Mouse (Mus musculus): ENCODE measurements around the gene Cacna1d. TPM values are rescaled to one million over a fixed set of nuclear protein-coding genes. Genes with fewer than 3 reads are reported as not detected.

Gene Cacna1d
- polyA plus RNA-seq, 1 experiment from 2014 or later: 1.5 TPM

DNA sequence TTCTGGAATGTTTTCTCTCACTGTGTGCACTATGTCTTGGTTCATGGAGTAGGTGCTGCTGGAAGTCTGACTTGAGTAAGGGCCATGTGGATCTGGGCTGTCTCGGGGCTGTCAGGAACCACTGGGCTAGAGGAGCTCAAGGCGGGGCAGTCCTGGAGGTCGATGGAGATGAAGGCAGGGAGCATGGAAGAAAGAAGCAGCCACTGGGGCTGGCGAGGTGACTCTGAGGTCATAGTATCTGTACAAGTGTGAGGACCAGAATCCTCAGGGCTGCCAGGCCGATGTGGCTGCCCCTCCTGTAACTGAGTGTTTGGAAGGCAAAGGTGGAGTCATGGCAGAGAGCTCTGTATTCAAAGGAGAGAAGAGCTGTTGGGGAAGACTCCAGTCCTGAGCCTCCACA is 37.7 kb upstream of the Cacna1d start:
- H3K27ac ChIP-seq (ENCODE audit: low read depth, low read length): no peak overlapping the region
- no peak for TF ChIP-seq CTCF (IDR thresholded peaks at IDR 0.05; ENCODE audit: low read depth)
- no peak overlapping the region for H3K9ac ChIP-seq (ENCODE audit: low read depth, low read length)
- peaks cover 28% of the 10 kb centered on the region for H3K36me3 ChIP-seq (ENCODE audit: control insufficient read depth, insufficient read depth)
- no peak overlapping the region for H3K4me2 ChIP-seq (replicated peaks; ENCODE audit: low read depth)
- no peaks in the 10 kb centered on the region for H3K27me3 ChIP-seq (replicated peaks; ENCODE audit: control insufficient read depth, insufficient read depth, low read length)
- WGBS: 87% methylated on average over 5 of the region's 5 CpGs
- no peak overlapping the region for H3K4me3 ChIP-seq (ENCODE audit: low read depth, low read length)
- no peaks in the 10 kb centered on the region for H3K9me3 ChIP-seq (ENCODE audit: control insufficient read depth)
- ATAC-seq: no peak
- no peaks in the 10 kb centered on the region for H3K4me1 ChIP-seq (replicated peaks; ENCODE audit: control insufficient read depth, insufficient read depth, low read length)

DNA sequence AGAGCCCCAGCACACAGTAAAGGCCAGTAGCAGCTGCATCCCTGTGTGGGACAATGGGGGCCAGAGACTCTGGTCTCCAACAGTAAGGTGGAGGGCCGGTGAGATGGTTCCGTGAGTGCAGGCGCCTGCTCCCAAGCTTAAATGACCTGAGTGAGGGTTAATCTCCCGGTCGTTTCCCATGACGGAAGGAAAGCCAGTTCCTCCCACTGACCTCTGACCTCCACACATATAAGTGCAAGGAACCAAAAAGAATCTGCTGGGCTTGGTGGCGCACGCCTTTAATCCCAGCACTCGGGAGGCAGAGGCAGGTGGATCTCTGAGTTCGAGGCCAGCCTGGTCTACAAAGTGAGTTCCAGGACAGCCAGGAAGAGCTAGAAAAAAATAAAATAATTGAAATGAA is 37.1 kb upstream of the Cacna1d start:
- no peaks in the 10 kb centered on the region for H3K4me1 ChIP-seq (replicated peaks; ENCODE audit: control insufficient read depth, insufficient read depth, low read length)
- no peak overlapping the region for H3K4me3 ChIP-seq (ENCODE audit: low read depth, low read length)
- H3K27ac ChIP-seq (ENCODE audit: low read depth, low read length): no peak overlapping the region
- no peak overlapping the region for H3K4me2 ChIP-seq (replicated peaks; ENCODE audit: low read depth)
- 89% methylated on average over 10 of the region's 10 CpGs for WGBS
- H3K27me3 ChIP-seq (replicated peaks; ENCODE audit: control insufficient read depth, insufficient read depth, low read length): no peaks in the 10 kb centered on the region
- TF ChIP-seq CTCF (IDR thresholded peaks at IDR 0.05; ENCODE audit: low read depth): no peak
- ATAC-seq: no peak
- H3K9ac ChIP-seq (ENCODE audit: low read depth, low read length): no peak overlapping the region
- H3K9me3 ChIP-seq (ENCODE audit: control insufficient read depth): no peaks in the 10 kb centered on the region
- H3K36me3 ChIP-seq (ENCODE audit: control insufficient read depth, insufficient read depth): peaks cover 34% of the 10 kb centered on the region

DNA sequence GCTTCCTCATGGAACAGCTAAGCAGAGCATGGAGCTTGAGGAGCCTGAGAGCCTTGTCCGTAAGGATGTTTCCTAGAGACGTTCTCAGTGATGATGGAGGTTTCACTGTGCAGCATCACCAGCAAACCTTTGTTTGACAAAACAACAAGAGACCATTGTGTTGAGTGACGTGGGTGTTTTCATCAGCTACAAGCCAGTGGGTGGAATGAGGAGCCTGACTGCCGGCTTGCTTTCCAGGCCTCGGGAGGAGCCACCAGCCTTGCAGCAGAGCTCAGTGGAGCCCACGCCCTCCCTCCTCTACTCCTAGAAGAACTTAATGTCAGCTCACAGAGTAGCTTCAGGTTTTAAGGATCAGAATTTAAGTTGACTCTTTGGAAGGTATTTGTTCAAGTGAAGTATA is 32.1 kb upstream of the Cacna1d start:
- Histone ChIP-seq H3K27ac (ENCODE audit: low read depth, low read length) (no peak overlapping the region), H3K9ac (ENCODE audit: low read depth, low read length) (no peak overlapping the region), H3K4me2 (replicated peaks; ENCODE audit: low read depth) (no peak overlapping the region), H3K9me3 (ENCODE audit: control insufficient read depth) (no peaks in the 10 kb centered on the region), H3K4me1 (replicated peaks; ENCODE audit: control insufficient read depth, insufficient read depth, low read length) (no peaks in the 10 kb centered on the region), H3K4me3 (ENCODE audit: low read depth, low read length) (no peak overlapping the region), H3K27me3 (replicated peaks; ENCODE audit: control insufficient read depth, insufficient read depth, low read length) (no peaks in the 10 kb centered on the region), H3K36me3 (ENCODE audit: control insufficient read depth, insufficient read depth) (peaks cover 84% of the 10 kb centered on the region)
- TF ChIP-seq CTCF (IDR thresholded peaks at IDR 0.05; ENCODE audit: low read depth): no peak
- ATAC-seq: no peak
- 79% methylated on average over 6 of the region's 6 CpGs for WGBS

DNA sequence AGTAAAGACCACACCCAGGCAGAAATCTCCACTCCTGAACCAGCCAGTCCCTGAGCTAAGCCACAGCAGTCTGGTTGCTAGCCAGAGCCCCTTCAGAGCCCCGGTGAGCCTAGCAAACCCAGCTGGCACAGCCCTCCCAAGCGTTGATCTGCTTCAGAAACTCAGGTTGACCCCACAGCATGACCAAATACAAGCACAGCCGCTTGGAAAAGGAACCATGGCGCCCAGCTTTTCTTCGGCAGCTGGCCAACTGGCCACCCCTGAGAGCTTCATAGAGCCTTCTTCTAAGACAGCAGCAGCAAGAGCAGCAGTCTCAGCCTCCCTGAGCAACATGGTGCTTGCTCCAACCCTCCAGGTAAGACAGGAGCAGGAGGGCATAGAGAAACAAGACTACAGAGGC is 28.1 kb upstream of the Cacna1d start:
- H3K27ac ChIP-seq (ENCODE audit: low read depth, low read length): no peak overlapping the region
- no peak for TF ChIP-seq CTCF (IDR thresholded peaks at IDR 0.05; ENCODE audit: low read depth)
- H3K4me3 ChIP-seq (ENCODE audit: low read depth, low read length): no peak overlapping the region
- WGBS: 95% methylated on average over 5 of the region's 5 CpGs
- no peak overlapping the region for H3K9ac ChIP-seq (ENCODE audit: low read depth, low read length)
- ATAC-seq: no peak
- no peaks in the 10 kb centered on the region for H3K4me1 ChIP-seq (replicated peaks; ENCODE audit: control insufficient read depth, insufficient read depth, low read length)
- H3K9me3 ChIP-seq (ENCODE audit: control insufficient read depth): no peaks in the 10 kb centered on the region
- H3K36me3 ChIP-seq (ENCODE audit: control insufficient read depth, insufficient read depth): peaks cover 62% of the 10 kb centered on the region
- no peak overlapping the region for H3K4me2 ChIP-seq (replicated peaks; ENCODE audit: low read depth)
- H3K27me3 ChIP-seq (replicated peaks; ENCODE audit: control insufficient read depth, insufficient read depth, low read length): no peaks in the 10 kb centered on the region

DNA sequence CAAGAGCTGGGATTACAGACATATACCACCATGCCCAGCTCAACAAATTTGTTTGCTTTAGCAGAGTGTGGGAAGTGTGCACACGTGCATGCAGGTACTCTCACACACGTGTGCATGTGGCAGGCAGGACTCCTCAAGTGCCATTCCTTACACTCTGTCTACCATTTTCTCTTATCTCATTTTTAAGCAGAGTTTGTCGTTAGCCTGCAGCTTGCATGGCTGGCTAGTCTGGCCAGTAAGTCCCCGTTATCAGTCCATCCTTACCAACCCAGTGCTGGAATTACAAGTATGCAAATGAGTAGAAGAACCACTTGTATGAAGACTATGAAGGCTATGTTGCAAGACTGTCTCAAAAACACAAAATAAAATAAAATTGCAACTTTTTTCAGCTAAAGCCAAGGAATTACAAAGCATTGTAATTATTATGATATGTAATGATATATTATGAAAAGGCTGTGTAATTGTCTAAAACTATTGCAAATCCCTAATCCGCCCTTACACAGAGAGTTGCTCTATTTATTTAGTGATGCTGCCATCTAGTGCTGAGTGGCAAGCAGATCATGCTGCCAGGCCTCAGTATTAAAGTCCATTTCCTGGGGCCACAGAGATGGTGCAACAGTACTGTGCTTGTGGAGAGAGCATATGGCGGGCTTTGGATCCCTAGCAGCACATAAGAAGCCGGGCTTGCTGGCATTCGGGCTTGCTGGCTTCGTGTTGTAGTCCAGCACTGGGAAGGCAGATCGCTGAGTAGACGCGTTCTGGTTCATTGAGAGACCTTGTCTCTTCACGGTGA is 24.9 kb upstream of the Cacna1d start:
- ATAC-seq: peak; percentile 69
- Histone ChIP-seq H3K4me2 (replicated peaks; ENCODE audit: low read depth) (no peak overlapping the region), H3K4me3 (ENCODE audit: low read depth, low read length) (no peak overlapping the region), H3K4me1 (replicated peaks; ENCODE audit: control insufficient read depth, insufficient read depth, low read length) (no peaks in the 10 kb centered on the region), H3K9ac (ENCODE audit: low read depth, low read length) (no peak overlapping the region), H3K27ac (ENCODE audit: low read depth, low read length) (no peak overlapping the region), H3K9me3 (ENCODE audit: control insufficient read depth) (no peaks in the 10 kb centered on the region), H3K27me3 (replicated peaks; ENCODE audit: control insufficient read depth, insufficient read depth, low read length) (no peaks in the 10 kb centered on the region), H3K36me3 (ENCODE audit: control insufficient read depth, insufficient read depth) (peaks cover 51% of the 10 kb centered on the region)
- peak; percentile 76 for TF ChIP-seq CTCF (IDR thresholded peaks at IDR 0.05; ENCODE audit: low read depth)
- WGBS: 76% methylated on average over 13 of the region's 13 CpGs

DNA sequence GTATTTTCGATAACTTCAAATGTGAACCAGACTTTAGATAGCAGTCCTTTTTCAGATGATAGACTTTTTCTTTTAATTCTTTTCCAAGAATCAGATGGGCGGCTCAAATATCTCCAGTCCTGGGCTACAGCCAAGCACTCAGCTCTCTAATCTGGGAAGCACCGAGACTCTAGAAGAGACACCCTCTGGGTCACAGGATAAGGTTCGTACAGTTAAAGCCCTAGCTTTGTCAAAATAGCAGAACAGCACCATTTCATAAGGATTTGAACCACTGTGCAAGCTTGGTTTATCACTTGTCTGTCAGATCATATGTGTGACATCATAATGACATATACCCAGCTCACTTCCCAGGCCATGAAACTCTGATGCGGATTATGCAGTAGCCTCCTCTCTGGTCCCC is 21.6 kb upstream of the Cacna1d start:
- peaks cover 34% of the 10 kb centered on the region for H3K36me3 ChIP-seq (ENCODE audit: control insufficient read depth, insufficient read depth)
- H3K27me3 ChIP-seq (replicated peaks; ENCODE audit: control insufficient read depth, insufficient read depth, low read length): no peaks in the 10 kb centered on the region
- H3K4me3 ChIP-seq (ENCODE audit: low read depth, low read length): no peak overlapping the region
- 87% methylated on average over 5 of the region's 5 CpGs for WGBS
- H3K27ac ChIP-seq (ENCODE audit: low read depth, low read length): no peak overlapping the region
- no peak for ATAC-seq
- no peak overlapping the region for H3K4me2 ChIP-seq (replicated peaks; ENCODE audit: low read depth)
- H3K9me3 ChIP-seq (ENCODE audit: control insufficient read depth): no peaks in the 10 kb centered on the region
- H3K4me1 ChIP-seq (replicated peaks; ENCODE audit: control insufficient read depth, insufficient read depth, low read length): no peaks in the 10 kb centered on the region
- no peak overlapping the region for H3K9ac ChIP-seq (ENCODE audit: low read depth, low read length)
- no peak for TF ChIP-seq CTCF (IDR thresholded peaks at IDR 0.05; ENCODE audit: low read depth)

Measured in intestine, postnatal 0 days (tissue).